Mouse (Mus musculus) kidney, postnatal 14 days (tissue): ENCODE measurements around the gene Phlpp1.

ENCODE experiments used
- DNase-seq: peaks from one replicate; pipeline ENCODE4 v3.0.0; 2022; ENCODE audit warnings: mixed read lengths

The Phlpp1 gene

GRCm38 (mm10) chr1:106171241-106172220, at the start of gene Phlpp1:
Phlpp1 (plus strand) TSS chr1:106171752.
- peak; percentile 100 for DNase-seq

GRCm38 (mm10) chr1:106126601-106127000, 45.0 kb upstream of the Phlpp1 start:
- no peak for DNase-seq

- DNase-seq = no peak
Measured at GRCm38 (mm10) chr1:106131697-106132349, 39.7 kb upstream of the Phlpp1 start.

- DNase-seq = peak; percentile 37
Measured at GRCm38 (mm10) chr1:106132350-106132700, 39.2 kb upstream of the Phlpp1 start.

- DNase-seq = no peak
Measured at GRCm38 (mm10) chr1:106138691-106139090, 32.9 kb upstream of the Phlpp1 start.

- no peak for DNase-seq
Measured at GRCm38 (mm10) chr1:106139137-106139536, 32.4 kb upstream of the Phlpp1 start.

- DNase-seq = no peak
Measured at GRCm38 (mm10) chr1:106142010-106142409, 29.5 kb upstream of the Phlpp1 start.

- no peak for DNase-seq
Measured at GRCm38 (mm10) chr1:106144534-106144933, 27.0 kb upstream of the Phlpp1 start.

GRCm38 (mm10) chr1:106145055-106145454, 26.5 kb upstream of the Phlpp1 start:
- no peak for DNase-seq

GRCm38 (mm10) chr1:106145565-106146190, 25.9 kb upstream of the Phlpp1 start:
- no peak for DNase-seq

GRCm38 (mm10) chr1:106148386-106149380, 22.9 kb upstream of the Phlpp1 start:
- no peak for DNase-seq

- peak; percentile 22 for DNase-seq
Measured at GRCm38 (mm10) chr1:106151846-106152245, 19.7 kb upstream of the Phlpp1 start.

- no peak for DNase-seq
Measured at GRCm38 (mm10) chr1:106152742-106153141, 18.8 kb upstream of the Phlpp1 start.

- DNase-seq = no peak
Measured at GRCm38 (mm10) chr1:106154590-106154989, 17.0 kb upstream of the Phlpp1 start.

GRCm38 (mm10) chr1:106155087-106155567, 16.4 kb upstream of the Phlpp1 start:
- DNase-seq = peak; percentile 18

GRCm38 (mm10) chr1:106155702-106156101, 15.8 kb upstream of the Phlpp1 start:
- DNase-seq = no peak

GRCm38 (mm10) chr1:106157961-106158515, 13.5 kb upstream of the Phlpp1 start:
- no peak for DNase-seq

GRCm38 (mm10) chr1:106159667-106160066, 11.9 kb upstream of the Phlpp1 start:
- DNase-seq = no peak

- DNase-seq = no peak
Measured at GRCm38 (mm10) chr1:106160916-106161315, 10.6 kb upstream of the Phlpp1 start.

- no peak for DNase-seq
Measured at GRCm38 (mm10) chr1:106162581-106162980, 9.0 kb upstream of the Phlpp1 start.

GRCm38 (mm10) chr1:106163401-106163800, 8.2 kb upstream of the Phlpp1 start:
- DNase-seq = no peak

- no peak for DNase-seq
Measured at GRCm38 (mm10) chr1:106164111-106164510, 7.4 kb upstream of the Phlpp1 start.
